Mouse (Mus musculus) WW6 (cell line): ENCODE measurements around the gene Sez6l.
"Not testable (repeated sequence)": the region's sequence is repeated elsewhere in the genome, so short reads cannot be mapped to it uniquely, and the experiment has no call there.

ENCODE experiments used
- DNase-seq: peaks from one replicate; pipeline ENCODE4 v3.0.0-alpha.2; 2013; ENCODE audit warnings: low read depth, low spot score

Gene Sez6l

GRCm38 (mm10) chr5:112433004-112433403, 144.0 kb downstream of the Sez6l start:
- DNase-seq, result no peak

GRCm38 (mm10) chr5:112432033-112432432, 145.0 kb downstream of the Sez6l start:
- no peak for DNase-seq

GRCm38 (mm10) chr5:112431120-112431775, 145.7 kb downstream of the Sez6l start:
- no peak for DNase-seq

GRCm38 (mm10) chr5:112428944-112429343, 148.0 kb downstream of the Sez6l start:
- peak; percentile 29 for DNase-seq

GRCm38 (mm10) chr5:112427283-112427682, 149.7 kb downstream of the Sez6l start:
- DNase-seq, result no peak

GRCm38 (mm10) chr5:112426635-112427034, 150.3 kb downstream of the Sez6l start:
- no peak for DNase-seq

GRCm38 (mm10) chr5:112419535-112419934, 157.4 kb downstream of the Sez6l start:
- no peak for DNase-seq

- no peak for DNase-seq
Observed at GRCm38 (mm10) chr5:112418023-112418422, 159.0 kb downstream of the Sez6l start.

- no peak for DNase-seq
Observed at GRCm38 (mm10) chr5:112416673-112417072, 160.3 kb downstream of the Sez6l start.

GRCm38 (mm10) chr5:112412781-112413180, 164.2 kb downstream of the Sez6l start:
- not testable (repeated sequence) for DNase-seq

GRCm38 (mm10) chr5:112411514-112412335, 165.3 kb downstream of the Sez6l start:
- DNase-seq, result no peak

- DNase-seq, result no peak
Observed at GRCm38 (mm10) chr5:112411072-112411471, 165.9 kb downstream of the Sez6l start.

GRCm38 (mm10) chr5:112409274-112409673, 167.7 kb downstream of the Sez6l start:
- no peak for DNase-seq

GRCm38 (mm10) chr5:112406017-112406416, 171.0 kb downstream of the Sez6l start:
- DNase-seq, result no peak

- no peak for DNase-seq
Observed at GRCm38 (mm10) chr5:112402437-112402836, 174.5 kb downstream of the Sez6l start.

GRCm38 (mm10) chr5:112399284-112399683, 177.7 kb downstream of the Sez6l start:
- no peak for DNase-seq

- no peak for DNase-seq
Observed at GRCm38 (mm10) chr5:112396066-112396465, 180.9 kb downstream of the Sez6l start.

- DNase-seq, result peak; percentile 22
Observed at GRCm38 (mm10) chr5:112394779-112395443, 182.1 kb downstream of the Sez6l start, which contains the start of gene Asphd2. Asphd2 (minus strand) TSS chr5:112394866.

GRCm38 (mm10) chr5:112394415-112394763, 182.6 kb downstream of the Sez6l start:
- DNase-seq, result no peak

- DNase-seq, result no peak
Observed at GRCm38 (mm10) chr5:112393741-112394414, 183.1 kb downstream of the Sez6l start.

GRCm38 (mm10) chr5:112391676-112392323, 185.2 kb downstream of the Sez6l start:
- peak; percentile 13 for DNase-seq
